Mouse (Mus musculus): ENCODE data around the gene Psmb10.
"Not testable (repeated sequence)": the region's sequence is repeated elsewhere in the genome, so short reads cannot be mapped to it uniquely, and the experiment has no call there.

Psmb10 gene

GRCm38 (mm10) chr8:105938306-105938669 is at the start of gene Psmb10:
Gene Psmb10 (minus strand): TSS chr8:105938444.
- no peak for DNase-seq (ENCODE audit: low read depth, low spot score)

- DNase-seq (ENCODE audit: low read depth, low spot score) = not testable (repeated sequence)
Observed at GRCm38 (mm10) chr8:105983406-105983805, 45.2 kb upstream of the Psmb10 start.

GRCm38 (mm10) chr8:105981146-105981545 is 42.9 kb upstream of the Psmb10 start:
- DNase-seq (ENCODE audit: low read depth, low spot score) = no peak

- DNase-seq (ENCODE audit: low read depth, low spot score) = peak; percentile 72
Observed at GRCm38 (mm10) chr8:105979325-105979724, 41.1 kb upstream of the Psmb10 start, which contains the start of gene Dpep3. Gene Dpep3 (minus strand): TSS chr8:105979429.

- peak; percentile 78 for DNase-seq (ENCODE audit: low read depth, low spot score)
Observed at GRCm38 (mm10) chr8:105975363-105975762, 37.1 kb upstream of the Psmb10 start.

- peak; percentile 86 for DNase-seq (ENCODE audit: low read depth, low spot score)
Observed at GRCm38 (mm10) chr8:105971019-105971720, 32.9 kb upstream of the Psmb10 start.

GRCm38 (mm10) chr8:105969367-105969766 is 31.1 kb upstream of the Psmb10 start:
- no peak for DNase-seq (ENCODE audit: low read depth, low spot score)

- peak; percentile 94 for DNase-seq (ENCODE audit: low read depth, low spot score)
Observed at GRCm38 (mm10) chr8:105966692-105967311, 28.6 kb upstream of the Psmb10 start.

- DNase-seq (ENCODE audit: low read depth, low spot score) = peak; percentile 80
Observed at GRCm38 (mm10) chr8:105965905-105966341, 27.7 kb upstream of the Psmb10 start, which contains the start of gene Slc12a4. Gene Slc12a4 (minus strand): TSS chr8:105966097.

GRCm38 (mm10) chr8:105965266-105965904 is 27.1 kb upstream of the Psmb10 start:
- DNase-seq (ENCODE audit: low read depth, low spot score) = peak; percentile 57

- DNase-seq (ENCODE audit: low read depth, low spot score) = no peak
Observed at GRCm38 (mm10) chr8:105964506-105965265, 26.4 kb upstream of the Psmb10 start.

- no peak for DNase-seq (ENCODE audit: low read depth, low spot score)
Observed at GRCm38 (mm10) chr8:105961536-105961935, 23.3 kb upstream of the Psmb10 start.

- peak; percentile 72 for DNase-seq (ENCODE audit: low read depth, low spot score)
Observed at GRCm38 (mm10) chr8:105961101-105961500, 22.9 kb upstream of the Psmb10 start.

GRCm38 (mm10) chr8:105959350-105959749 is 21.1 kb upstream of the Psmb10 start:
- no peak for DNase-seq (ENCODE audit: low read depth, low spot score)

GRCm38 (mm10) chr8:105957813-105958212 is 19.6 kb upstream of the Psmb10 start:
- no peak for DNase-seq (ENCODE audit: low read depth, low spot score)

- no peak for DNase-seq (ENCODE audit: low read depth, low spot score)
Observed at GRCm38 (mm10) chr8:105956556-105956955, 18.3 kb upstream of the Psmb10 start.

- peak; percentile 50 for DNase-seq (ENCODE audit: low read depth, low spot score)
Observed at GRCm38 (mm10) chr8:105951057-105951659, 12.9 kb upstream of the Psmb10 start.

GRCm38 (mm10) chr8:105949350-105949749 is 11.1 kb upstream of the Psmb10 start:
- DNase-seq (ENCODE audit: low read depth, low spot score) = no peak

GRCm38 (mm10) chr8:105943321-105943739 is 5.1 kb upstream of the Psmb10 start, which contains the start of gene Lcat:
Gene Lcat (minus strand): TSS chr8:105943382.
- DNase-seq (ENCODE audit: low read depth, low spot score) = no peak

GRCm38 (mm10) chr8:105942542-105942941 is 4.3 kb upstream of the Psmb10 start:
- DNase-seq (ENCODE audit: low read depth, low spot score) = no peak

GRCm38 (mm10) chr8:105942026-105942425 is 3.8 kb upstream of the Psmb10 start:
- DNase-seq (ENCODE audit: low read depth, low spot score) = no peak

All from ZHBTc4 (cell line).